Mouse (Mus musculus): ENCODE measurements around the gene Tmem50b.

Gene Tmem50b

GRCm38 (mm10) chr16:91609501-91610245 lies 12.1 kb upstream of the Tmem50b start:
- DNase-seq, result no peak

- no peak for DNase-seq
Measured at GRCm38 (mm10) chr16:91606958-91607357, 9.4 kb upstream of the Tmem50b start.

- no peak for DNase-seq
Measured at GRCm38 (mm10) chr16:91605156-91605555, 7.6 kb upstream of the Tmem50b start.

GRCm38 (mm10) chr16:91601693-91602092 lies 4.1 kb upstream of the Tmem50b start:
- DNase-seq, result no peak

- DNase-seq, result no peak
Measured at GRCm38 (mm10) chr16:91601081-91601480, 3.5 kb upstream of the Tmem50b start.

GRCm38 (mm10) chr16:91599242-91599641 lies 1.6 kb upstream of the Tmem50b start:
- DNase-seq, result no peak

- peak in 1 of 2 experiments; percentile 33 for DNase-seq
Measured at GRCm38 (mm10) chr16:91596779-91597671, 575 bp downstream of the Tmem50b start.

GRCm38 (mm10) chr16:91596397-91596778 lies 1.2 kb downstream of the Tmem50b start:
- no peak for DNase-seq

- peak; percentile 74 to 82 for DNase-seq
Measured at GRCm38 (mm10) chr16:91595076-91595475, 2.5 kb downstream of the Tmem50b start.

GRCm38 (mm10) chr16:91593262-91593661 lies 4.3 kb downstream of the Tmem50b start:
- no peak for DNase-seq

GRCm38 (mm10) chr16:91592162-91592561 lies 5.4 kb downstream of the Tmem50b start:
- no peak for DNase-seq

GRCm38 (mm10) chr16:91588703-91589102 lies 8.9 kb downstream of the Tmem50b start:
- no peak for DNase-seq

GRCm38 (mm10) chr16:91587730-91588453 lies 9.7 kb downstream of the Tmem50b start:
- no peak for DNase-seq

GRCm38 (mm10) chr16:91586244-91586643 lies 11.4 kb downstream of the Tmem50b start:
- no peak for DNase-seq

GRCm38 (mm10) chr16:91585617-91586016 lies 12.0 kb downstream of the Tmem50b start:
- DNase-seq, result no peak

GRCm38 (mm10) chr16:91582307-91582706 lies 15.3 kb downstream of the Tmem50b start:
- peak in 1 of 2 experiments; percentile 36 for DNase-seq

GRCm38 (mm10) chr16:91578980-91579720 lies 18.4 kb downstream of the Tmem50b start:
- peak; percentile 18 to 26 for DNase-seq

GRCm38 (mm10) chr16:91575151-91575550 lies 22.4 kb downstream of the Tmem50b start:
- DNase-seq, result no peak

- no peak for DNase-seq
Measured at GRCm38 (mm10) chr16:91571105-91571504, 26.5 kb downstream of the Tmem50b start.

GRCm38 (mm10) chr16:91568960-91569359 lies 28.6 kb downstream of the Tmem50b start:
- no peak for DNase-seq

GRCm38 (mm10) chr16:91566002-91566401 lies 31.6 kb downstream of the Tmem50b start:
- DNase-seq, result no peak

GRCm38 (mm10) chr16:91565292-91565951 lies 32.2 kb downstream of the Tmem50b start:
- DNase-seq, result no peak
